Mouse (Mus musculus) urinary bladder, postnatal 25 days (tissue): ENCODE measurements around the gene Sult1a1.

Source experiments
- DNase-seq: peaks from one replicate; pipeline ENCODE4 v3.0.0; 2022; ENCODE audit warnings: low spot score

Sult1a1 gene

DNA sequence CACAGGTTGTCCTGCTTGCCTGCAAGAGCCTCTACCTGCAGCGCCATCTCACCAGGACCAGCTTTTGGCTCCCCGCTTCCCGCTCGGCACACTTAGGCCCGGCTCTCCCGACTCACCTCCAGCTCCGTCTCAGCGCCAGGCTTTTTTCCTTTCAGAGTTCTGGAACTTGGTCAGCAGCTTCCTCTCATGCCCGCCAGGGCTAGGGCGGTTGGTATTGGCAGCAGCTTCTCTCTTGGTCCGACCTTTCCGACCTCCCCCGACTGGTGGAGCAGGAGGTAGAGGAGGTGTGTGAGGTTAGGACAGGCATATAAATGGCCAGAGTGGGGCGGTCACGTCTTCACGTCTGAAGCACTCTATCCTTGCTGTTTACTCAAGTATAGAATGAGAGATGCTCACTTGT lies 51.5 kb downstream of the Sult1a1 start:
- DNase-seq, result no peak

DNA sequence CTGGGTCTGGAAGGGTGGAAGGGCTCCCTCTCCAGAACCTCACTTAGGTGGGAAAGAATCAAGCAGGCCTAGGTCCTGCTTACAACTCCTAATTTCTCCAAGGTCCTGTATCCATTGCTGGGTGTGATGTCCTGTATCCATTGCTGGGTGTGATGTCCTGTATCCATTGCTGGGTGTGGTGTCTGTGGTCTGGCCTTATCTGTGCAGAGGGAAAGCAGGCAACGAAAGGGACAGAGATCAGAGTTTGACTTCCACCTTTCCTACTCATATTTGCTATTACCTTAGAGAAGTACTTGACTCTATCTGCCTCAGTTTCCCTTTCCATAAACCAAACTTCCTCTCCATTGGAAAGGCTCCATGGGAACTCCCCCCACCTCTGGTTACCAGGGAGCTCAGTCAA lies 52.9 kb downstream of the Sult1a1 start:
- no peak for DNase-seq
